Mouse (Mus musculus): Measurements from ENCODE around the gene Mrpl9. TPM values are rescaled to one million over a fixed set of nuclear protein-coding genes. Genes with fewer than 3 reads are reported as not detected.

The Mrpl9 gene
- 69.6 and 71.6 TPM in 2 replicates for total RNA-seq (2021)
- long read RNA-seq, transcript Mrpl9-201 (7 exons, 1,612 nt): major isoform, 109 of 122 reads
- long read RNA-seq, partial matches to known transcripts: 5 of 122 reads
- long read RNA-seq, other reads (novel, unspliced or antisense): 7 of 122 reads

GRCm38 (mm10) chr3:94442951-94443596 is at the start of gene Mrpl9:
Mrpl9 (plus strand) TSS chr3:94443318.
- peak; percentile 97 for DNase-seq

GRCm38 (mm10) chr3:94396336-94396735 is 46.8 kb upstream of the Mrpl9 start:
- no peak for DNase-seq

GRCm38 (mm10) chr3:94396851-94397250 is 46.3 kb upstream of the Mrpl9 start:
- no peak for DNase-seq

- no peak for DNase-seq
Observed at GRCm38 (mm10) chr3:94398217-94398616, 44.9 kb upstream of the Mrpl9 start, which contains the start of gene Lingo4. Lingo4 (plus strand) TSS chr3:94398517.

GRCm38 (mm10) chr3:94398943-94399481 is 44.1 kb upstream of the Mrpl9 start:
- peak; percentile 45 for DNase-seq

- no peak for DNase-seq
Observed at GRCm38 (mm10) chr3:94399663-94400310, 43.3 kb upstream of the Mrpl9 start.

- DNase-seq: no peak
Observed at GRCm38 (mm10) chr3:94402451-94402850, 40.7 kb upstream of the Mrpl9 start.

- no peak for DNase-seq
Observed at GRCm38 (mm10) chr3:94404366-94405054, 38.6 kb upstream of the Mrpl9 start.

GRCm38 (mm10) chr3:94405561-94405960 is 37.6 kb upstream of the Mrpl9 start:
- DNase-seq: no peak

GRCm38 (mm10) chr3:94412530-94412929 is 30.6 kb upstream of the Mrpl9 start:
- peak; percentile 27 for DNase-seq

- peak; percentile 94 for DNase-seq
Observed at GRCm38 (mm10) chr3:94413031-94413679, 30.0 kb upstream of the Mrpl9 start, which contains the start of gene Tdrkh. Tdrkh (plus strand) TSS chr3:94413273.

GRCm38 (mm10) chr3:94430980-94431379 is 12.1 kb upstream of the Mrpl9 start:
- no peak for DNase-seq

- DNase-seq: no peak
Observed at GRCm38 (mm10) chr3:94434305-94434704, 8.8 kb upstream of the Mrpl9 start.

- no peak for DNase-seq
Observed at GRCm38 (mm10) chr3:94436420-94436819, 6.7 kb upstream of the Mrpl9 start.

- DNase-seq: no peak
Observed at GRCm38 (mm10) chr3:94441182-94441581, 1.9 kb upstream of the Mrpl9 start.

- no peak for DNase-seq
Observed at GRCm38 (mm10) chr3:94443597-94443964, 463 bp downstream of the Mrpl9 start, which contains the start of gene Oaz3. Oaz3 (minus strand) TSS chr3:94443915.

- no peak for DNase-seq
Observed at GRCm38 (mm10) chr3:94449377-94449776, 6.3 kb downstream of the Mrpl9 start.

- DNase-seq: peak; percentile 83
Observed at GRCm38 (mm10) chr3:94456529-94457000, 13.4 kb downstream of the Mrpl9 start.

- DNase-seq: no peak
Observed at GRCm38 (mm10) chr3:94457055-94457454, 13.9 kb downstream of the Mrpl9 start.

GRCm38 (mm10) chr3:94459834-94460233 is 16.7 kb downstream of the Mrpl9 start:
- no peak for DNase-seq

GRCm38 (mm10) chr3:94463926-94464578 is 20.9 kb downstream of the Mrpl9 start:
- DNase-seq: no peak
